Mouse (Mus musculus): ENCODE measurements around the gene Sin3b.

The Sin3b gene

GRCm38 (mm10) chr8:72753781-72754180, 30.7 kb downstream of the Sin3b start:
- no peak for DNase-seq (ENCODE audit: low spot score)

DNA sequence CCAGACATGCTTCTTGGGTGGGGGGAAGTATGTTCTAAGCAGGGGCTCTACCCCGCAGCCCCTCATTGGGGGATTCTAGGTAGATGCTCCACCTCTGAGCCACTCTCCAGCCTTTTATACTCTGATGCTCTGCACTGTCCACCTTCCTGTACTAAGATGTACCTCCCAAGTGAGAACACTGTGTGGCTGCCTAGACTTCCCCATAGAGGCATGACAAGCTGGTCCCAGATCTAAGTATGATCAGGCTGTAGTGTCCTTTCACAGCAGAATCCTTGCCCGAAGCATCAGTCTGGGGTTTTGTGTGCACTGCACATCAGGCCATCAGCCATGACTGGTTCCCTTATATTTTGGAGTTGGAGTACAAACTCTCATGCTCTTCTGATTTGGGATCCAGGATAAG, 32.9 kb downstream of the Sin3b start:
- DNase-seq (ENCODE audit: low spot score), result no peak

GRCm38 (mm10) chr8:72756771-72757390, 33.8 kb downstream of the Sin3b start:
- no peak for DNase-seq (ENCODE audit: low spot score)

GRCm38 (mm10) chr8:72757426-72758195, 34.5 kb downstream of the Sin3b start:
- no peak for DNase-seq (ENCODE audit: low spot score)

GRCm38 (mm10) chr8:72758310-72758709, 35.2 kb downstream of the Sin3b start:
- no peak for DNase-seq (ENCODE audit: low spot score)

- no peak for DNase-seq (ENCODE audit: low spot score)
These were observed 37.1 kb downstream of the Sin3b start for GRCm38 (mm10) chr8:72760216-72760615.

DNA sequence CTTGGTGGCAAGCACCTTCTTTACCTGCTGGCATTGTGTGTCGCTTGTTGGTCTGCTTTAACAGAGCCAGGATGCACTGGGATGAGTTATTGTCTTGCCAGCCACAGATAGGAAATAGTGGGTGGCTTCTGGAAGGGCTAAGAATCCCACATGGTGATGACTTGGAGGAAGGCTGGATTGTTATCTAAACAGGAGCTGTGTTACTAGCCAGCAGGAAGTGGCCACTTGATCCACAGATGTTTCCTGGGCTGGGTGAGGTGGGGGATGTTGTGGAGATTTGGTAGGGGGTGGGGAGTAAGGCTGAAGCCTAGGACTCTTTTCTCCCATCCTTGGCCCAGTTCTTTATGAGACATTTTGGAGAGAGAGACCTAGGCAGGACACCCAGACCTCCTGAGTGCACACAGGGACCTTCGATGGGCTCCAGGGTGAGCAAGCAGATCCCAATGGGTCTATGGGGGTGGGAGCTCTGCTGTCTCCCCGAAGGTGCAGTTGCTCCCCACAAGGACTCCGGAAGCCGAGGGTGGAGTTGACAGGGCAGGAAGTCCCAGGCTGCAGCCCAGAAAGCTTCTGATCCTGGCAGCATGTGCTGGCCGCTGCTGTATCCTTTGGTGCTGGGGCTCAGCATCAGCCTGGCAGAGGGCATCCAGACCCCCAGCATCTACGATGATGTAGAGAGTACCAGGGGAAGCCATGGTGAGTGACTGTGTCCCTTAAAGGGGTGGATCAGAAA, 38.4 kb downstream of the Sin3b start, which contains the start of gene F2rl3:
Gene F2rl3, plus strand, starts transcription at position 559 of the 730 bp plus-strand sequence.
- DNase-seq (ENCODE audit: low spot score), result no peak

DNA sequence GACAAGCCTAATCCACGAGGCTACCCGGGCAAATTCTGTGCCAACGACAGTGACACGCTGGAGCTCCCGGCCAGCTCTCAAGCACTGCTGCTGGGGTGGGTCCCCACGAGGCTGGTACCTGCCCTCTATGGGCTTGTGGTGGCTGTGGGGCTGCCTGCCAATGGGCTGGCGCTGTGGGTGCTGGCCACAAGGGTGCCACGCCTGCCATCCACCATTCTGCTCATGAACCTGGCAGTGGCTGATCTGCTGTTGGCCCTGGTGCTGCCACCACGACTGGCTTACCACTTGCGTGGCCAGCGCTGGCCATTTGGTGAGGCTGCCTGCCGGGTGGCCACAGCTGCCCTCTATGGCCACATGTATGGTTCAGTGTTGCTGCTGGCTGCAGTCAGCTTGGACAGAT, 39.2 kb downstream of the Sin3b start:
- DNase-seq (ENCODE audit: low spot score), result no peak

- DNase-seq (ENCODE audit: low spot score), result no peak
These were observed 42.6 kb downstream of the Sin3b start for GRCm38 (mm10) chr8:72765696-72766095.

- peak; percentile 8 for DNase-seq (ENCODE audit: low spot score)
These were observed 43.7 kb downstream of the Sin3b start for GRCm38 (mm10) chr8:72766777-72767176.

DNA sequence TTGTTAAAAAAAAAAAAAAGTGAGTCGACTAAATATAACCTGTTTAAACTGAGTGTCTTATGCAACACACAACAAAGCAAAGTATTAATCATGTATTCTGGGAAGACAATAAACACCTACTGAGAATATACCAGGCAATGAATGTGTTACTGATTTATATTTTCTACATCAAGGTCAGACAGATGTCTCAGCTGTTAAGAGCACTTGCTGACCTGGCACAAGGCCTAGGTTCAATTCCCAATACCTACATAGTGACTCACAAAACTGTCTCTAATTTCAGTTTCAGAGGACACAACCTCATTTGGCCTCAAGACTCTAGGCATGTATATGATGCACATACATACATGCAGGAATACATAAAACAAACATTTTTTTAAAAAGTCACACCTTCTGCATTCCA, 54.7 kb downstream of the Sin3b start:
- DNase-seq (ENCODE audit: low spot score), result no peak

GRCm38 (mm10) chr8:72780644-72781043, 57.6 kb downstream of the Sin3b start:
- DNase-seq (ENCODE audit: low spot score), result no peak

GRCm38 (mm10) chr8:72801583-72801982, 78.5 kb downstream of the Sin3b start:
- no peak for DNase-seq (ENCODE audit: low spot score)

All from retina, embryonic 14.5 days (tissue).